Mouse (Mus musculus) myocyte (in vitro differentiated cells): ENCODE results near the gene Ankrd52. TPM values are rescaled to one million over a fixed set of nuclear protein-coding genes. Genes with fewer than 3 reads are reported as not detected.

Source experiments
- H3K27me3 ChIP-seq: one replicate; pipeline ENCODE4 v1.6.1; 2011; ENCODE audit not compliant: control insufficient read depth, insufficient read depth, insufficient read length
- H3K36me3 ChIP-seq: one replicate; pipeline ENCODE4 v1.6.1; 2011; ENCODE audit not compliant: control insufficient read depth, insufficient read depth
- H3K4me2 ChIP-seq: one replicate; pipeline ENCODE4 v1.6.1; 2011; ENCODE audit warnings: low read depth, control low read depth
- H3K4me3 ChIP-seq: one replicate; pipeline ENCODE4 v1.5.1; 2011; ENCODE audit warnings: mild to moderate bottlenecking, control low read depth, moderate library complexity
- H3K79me2 ChIP-seq: one replicate; pipeline ENCODE4 v1.6.1; 2011; ENCODE audit not compliant: control insufficient read depth, insufficient read depth
- H3ac ChIP-seq: one replicate; pipeline ENCODE4 v1.6.1; 2011; ENCODE audit not compliant: control insufficient read depth, insufficient read length
- CEBPB ChIP-seq: IDR thresholded peaks from 2 replicates; pipeline ENCODE4 v1.6.1; 2011; ENCODE audit warnings: mild to moderate bottlenecking, moderate library complexity; ENCODE audit not compliant: poor library complexity, insufficient read depth, severe bottlenecking
- E2F4 ChIP-seq: IDR thresholded peaks from one replicate; pipeline ENCODE4 v1.6.1; 2011; ENCODE audit warnings: mild to moderate bottlenecking, control low read depth, moderate library complexity; ENCODE audit not compliant: insufficient read depth
- MAX ChIP-seq: IDR thresholded peaks from one replicate; pipeline ENCODE4 v1.6.1; 2011; ENCODE audit warnings: low read depth, mild to moderate bottlenecking, control low read depth
- MYOD1 ChIP-seq, 3 experiments: IDR thresholded peaks; one replicate each; pipeline ENCODE4 v1.6.1; 2011; ENCODE audit warnings: control low read depth in 2 of 3, low read depth in 2 of 3, mild to moderate bottlenecking in 2 of 3, moderate library complexity in 1 of 3; ENCODE audit not compliant: insufficient read length in 2 of 3, control insufficient read depth in 1 of 3
- MYOG ChIP-seq, 3 experiments: IDR thresholded peaks; one replicate each; pipeline ENCODE4 v1.6.1; 2011; ENCODE audit warnings: control low read depth in 2 of 3, low read depth in 2 of 3, mild to moderate bottlenecking in 2 of 3; ENCODE audit not compliant: insufficient read length in 2 of 3, control insufficient read depth in 1 of 3, insufficient read depth in 1 of 3
- POLR2A ChIP-seq: IDR thresholded peaks from one replicate; pipeline ENCODE4 v1.6.1; 2011; ENCODE audit warnings: low read depth, mild to moderate bottlenecking, control low read depth, moderate library complexity; ENCODE audit not compliant: insufficient read length
- POLR2AphosphoS2 ChIP-seq: IDR thresholded peaks from one replicate; pipeline ENCODE4 v1.6.1; 2011; ENCODE audit warnings: low read depth, control low read depth; ENCODE audit not compliant: insufficient read length
- REST ChIP-seq: IDR thresholded peaks from one replicate; pipeline ENCODE4 v1.6.1; 2011; ENCODE audit warnings: mild to moderate bottlenecking, control low read depth, moderate library complexity; ENCODE audit not compliant: insufficient read depth, insufficient read length
- SRF ChIP-seq: IDR thresholded peaks from one replicate; pipeline ENCODE4 v1.6.1; 2011; ENCODE audit warnings: low read depth; ENCODE audit not compliant: control insufficient read depth, insufficient read length
- TCF12 ChIP-seq: IDR thresholded peaks from one replicate; pipeline ENCODE4 v1.6.1; 2011; ENCODE audit warnings: mild to moderate bottlenecking, control low read depth; ENCODE audit not compliant: poor library complexity, insufficient read depth, severe bottlenecking
- TCF3 ChIP-seq: IDR thresholded peaks from one replicate; pipeline ENCODE4 v1.6.1; 2011; ENCODE audit warnings: low read depth, control low read depth; ENCODE audit not compliant: insufficient read length
- USF1 ChIP-seq: IDR thresholded peaks from one replicate; pipeline ENCODE4 v1.6.1; 2011; ENCODE audit warnings: low read depth, mild to moderate bottlenecking, control low read depth, moderate library complexity
- polyA plus RNA-seq: library from polyadenylated mRNA; unstranded; fragments of >200 nt; fragmentation: generic; extraction: Trizol; gene quantifications from one replicate; pipeline ENCODE4 v1.2.1, GENCODE M21; 2012; ENCODE audit warnings: missing spikeins

Ankrd52 gene
- polyA plus RNA-seq, 1 experiment = 30.8 TPM

GRCm38 (mm10) chr10:128451014-128451413 is 74.1 kb downstream of the Ankrd52 start:
- no peak overlapping the region for H3K4me2 ChIP-seq
- TF ChIP-seq POLR2A (no peak), MYOD1 (IDR thresholded peaks at IDR 0.05; ENCODE audit: control insufficient read depth in 1 of 3, insufficient read length in 2 of 3, low read depth in 2 of 3) (no peak), REST (no peak), TCF12 (no peak), MYOG (IDR thresholded peaks at IDR 0.05; ENCODE audit: control insufficient read depth in 1 of 3, insufficient read depth in 1 of 3, insufficient read length in 2 of 3, low read depth in 2 of 3) (no peak), MAX (no peak), E2F4 (no peak), CEBPB (no peak), POLR2AphosphoS2 (no peak), USF1 (no peak), TCF3 (no peak), SRF (no peak)
- H3ac ChIP-seq = no peak overlapping the region

DNA sequence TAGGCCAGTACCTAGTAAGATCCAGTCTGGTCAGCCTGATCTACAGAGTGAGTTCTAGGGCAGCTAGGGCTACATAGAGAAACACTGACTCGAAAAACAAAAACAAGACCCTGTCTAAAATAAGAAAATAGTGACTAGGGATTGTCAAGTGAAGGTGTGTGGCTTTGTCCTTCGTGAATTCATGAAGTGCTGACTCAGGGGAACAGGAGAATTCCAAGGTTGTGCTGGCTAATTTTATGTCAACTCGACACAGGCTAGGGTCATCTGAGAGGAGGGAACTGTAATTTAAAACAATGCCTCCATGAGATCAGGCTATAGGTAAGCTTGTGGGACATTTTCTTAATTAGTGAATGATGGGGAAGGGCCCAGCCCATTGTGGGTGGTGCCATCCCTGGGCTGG is 77.6 kb downstream of the Ankrd52 start:
- TF ChIP-seq CEBPB (no peak), POLR2A (no peak), TCF12 (no peak), POLR2AphosphoS2 (no peak), SRF (no peak), TCF3 (no peak), MYOG (IDR thresholded peaks at IDR 0.05; ENCODE audit: control insufficient read depth in 1 of 3, insufficient read depth in 1 of 3, insufficient read length in 2 of 3, low read depth in 2 of 3) (no peak), MYOD1 (IDR thresholded peaks at IDR 0.05; ENCODE audit: control insufficient read depth in 1 of 3, insufficient read length in 2 of 3, low read depth in 2 of 3) (no peak), MAX (no peak), E2F4 (no peak), USF1 (no peak), REST (no peak)
- no peaks in the 10 kb centered on the region for H3K36me3 ChIP-seq
- H3K4me2 ChIP-seq = no peak overlapping the region
- H3K4me3 ChIP-seq = no peak overlapping the region
- H3K79me2 ChIP-seq = no peaks in the 10 kb centered on the region
- no peaks in the 10 kb centered on the region for H3K27me3 ChIP-seq
- H3ac ChIP-seq = no peak overlapping the region

More at GRCm38 (mm10) chr10:128451014-128451413, 74.1 kb downstream of the Ankrd52 start:
- no peaks in the 10 kb centered on the region for H3K27me3 ChIP-seq
- H3K36me3 ChIP-seq = no peaks in the 10 kb centered on the region
- H3K4me3 ChIP-seq = no peak overlapping the region
- H3K79me2 ChIP-seq = no peaks in the 10 kb centered on the region

- Histone ChIP-seq H3K36me3 (no peaks in the 10 kb centered on the region), H3K4me3 (no peak overlapping the region), H3K4me2 (peak overlapping the region; percentile 31), H3K27me3 (no peaks in the 10 kb centered on the region), H3ac (no peak overlapping the region), H3K79me2 (peaks cover 8% of the 10 kb centered on the region)
- no peak for TF ChIP-seq MAX
- TF ChIP-seq MYOG (IDR thresholded peaks at IDR 0.05; ENCODE audit: control insufficient read depth in 1 of 3, insufficient read depth in 1 of 3, insufficient read length in 2 of 3, low read depth in 2 of 3) = no peak
- no peak for TF ChIP-seq TCF12
- no peak for TF ChIP-seq TCF3
- no peak for TF ChIP-seq USF1
- TF ChIP-seq CEBPB = no peak
- no peak for TF ChIP-seq MYOD1 (IDR thresholded peaks at IDR 0.05; ENCODE audit: control insufficient read depth in 1 of 3, insufficient read length in 2 of 3, low read depth in 2 of 3)
- no peak for TF ChIP-seq SRF
- no peak for TF ChIP-seq POLR2AphosphoS2
- TF ChIP-seq POLR2A = no peak
Observed at GRCm38 (mm10) chr10:128455280-128455679, 78.4 kb downstream of the Ankrd52 start.

DNA sequence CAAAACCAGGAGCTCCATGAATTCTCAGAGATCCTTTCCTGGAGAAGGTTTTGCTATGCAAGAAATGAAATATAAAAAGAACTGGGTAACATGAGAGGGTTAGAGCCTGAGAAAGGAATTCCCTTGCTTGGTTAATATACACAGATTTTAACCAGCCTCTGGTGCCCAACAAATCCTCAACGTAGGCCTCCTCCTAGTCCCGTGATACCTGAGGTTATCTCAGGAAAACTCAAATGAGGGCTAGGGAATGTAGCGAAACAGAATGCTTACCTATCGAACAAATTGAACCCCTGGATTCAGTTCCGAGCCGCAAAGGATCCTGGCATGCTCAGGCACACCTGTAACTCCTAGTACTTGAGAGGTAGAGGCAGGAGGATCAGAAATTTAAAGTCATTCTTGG is 80.8 kb downstream of the Ankrd52 start:
- no peak for TF ChIP-seq MYOD1 (IDR thresholded peaks at IDR 0.05; ENCODE audit: control insufficient read depth in 1 of 3, insufficient read length in 2 of 3, low read depth in 2 of 3)
- TF ChIP-seq CEBPB = no peak
- TF ChIP-seq REST = no peak
- TF ChIP-seq POLR2A = no peak
- no peak for TF ChIP-seq TCF3
- TF ChIP-seq POLR2AphosphoS2 = no peak
- no peak for TF ChIP-seq MAX
- no peak for TF ChIP-seq TCF12
- no peak for TF ChIP-seq USF1
- TF ChIP-seq E2F4 = no peak
- TF ChIP-seq SRF = no peak
- TF ChIP-seq MYOG (IDR thresholded peaks at IDR 0.05; ENCODE audit: control insufficient read depth in 1 of 3, insufficient read depth in 1 of 3, insufficient read length in 2 of 3, low read depth in 2 of 3) = no peak
- Histone ChIP-seq H3K36me3 (peaks cover 13% of the 10 kb centered on the region), H3ac (no peak overlapping the region), H3K4me2 (peak overlapping the region; percentile 65), H3K79me2 (peaks cover 17% of the 10 kb centered on the region), H3K4me3 (no peak overlapping the region), H3K27me3 (no peaks in the 10 kb centered on the region)

Other genes starting within 250 kb of the Ankrd52 start
- 97.3 TPM for gene Rbms2, start 196.8 kb upstream of the Ankrd52 start, polyA plus RNA-seq
- gene Gls2, start 182.7 kb upstream of the Ankrd52 start, polyA plus RNA-seq = 1.1 TPM
- 21.8 TPM for gene Spryd4, start 165.3 kb upstream of the Ankrd52 start, polyA plus RNA-seq
- not detected for gene Mip, start 151.3 kb upstream of the Ankrd52 start, polyA plus RNA-seq
- gene Timeless, start 145.1 kb upstream of the Ankrd52 start, polyA plus RNA-seq = 4.9 TPM
- 0.06 TPM for gene Apon, start 123.0 kb upstream of the Ankrd52 start, polyA plus RNA-seq
- not detected for gene Apof, start 108.4 kb upstream of the Ankrd52 start, polyA plus RNA-seq
- 7.5 TPM for gene Stat2, start 106.6 kb upstream of the Ankrd52 start, polyA plus RNA-seq
- gene Il23a, start 78.4 kb upstream of the Ankrd52 start, polyA plus RNA-seq = 0.24 TPM
- gene Pan2, start 73.8 kb upstream of the Ankrd52 start, polyA plus RNA-seq = 6.2 TPM
- 91.8 TPM for gene Cnpy2, start 54.7 kb upstream of the Ankrd52 start, polyA plus RNA-seq
- 253 TPM for gene Cs, start 39.4 kb upstream of the Ankrd52 start, polyA plus RNA-seq
- gene Coq10a, start 8.1 kb upstream of the Ankrd52 start, polyA plus RNA-seq = 61.2 TPM
- gene Slc39a5, start 24.1 kb downstream of the Ankrd52 start, polyA plus RNA-seq = not detected
- gene Nabp2, start 34.4 kb downstream of the Ankrd52 start, polyA plus RNA-seq = 115 TPM
- gene Rnf41, start 34.5 kb downstream of the Ankrd52 start, polyA plus RNA-seq = 35.2 TPM
- 52.5 TPM for gene Smarcc2, start 82.1 kb downstream of the Ankrd52 start, polyA plus RNA-seq
- 2,234 TPM for gene Myl6, start 117.0 kb downstream of the Ankrd52 start, polyA plus RNA-seq
- gene Myl6b, start 121.6 kb downstream of the Ankrd52 start, polyA plus RNA-seq = 734 TPM
- gene Esyt1, start 148.8 kb downstream of the Ankrd52 start, polyA plus RNA-seq = 166 TPM
- gene Zc3h10, start 170.7 kb downstream of the Ankrd52 start, polyA plus RNA-seq = 13.8 TPM
- 12,553 TPM for gene Rpl41, start 172.2 kb downstream of the Ankrd52 start, polyA plus RNA-seq
- gene Pa2g4, start 188.9 kb downstream of the Ankrd52 start, polyA plus RNA-seq = 127 TPM
- gene Erbb3, start 212.5 kb downstream of the Ankrd52 start, polyA plus RNA-seq = 23.3 TPM
- 1,658 TPM for gene Rps26, start 249.6 kb downstream of the Ankrd52 start, polyA plus RNA-seq